Mouse (Mus musculus) myocyte (in vitro differentiated cells): ENCODE data around the gene Mettl4. TPM values are rescaled to one million over a fixed set of nuclear protein-coding genes. Genes with fewer than 3 reads are reported as not detected.
"Not testable (repeated sequence)": the region's sequence is repeated elsewhere in the genome, so short reads cannot be mapped to it uniquely, and the experiment has no call there.

Experiments used
- H3K27me3 ChIP-seq: one replicate; pipeline ENCODE4 v1.6.1; 2011; ENCODE audit not compliant: control insufficient read depth, insufficient read depth, insufficient read length
- H3K36me3 ChIP-seq: one replicate; pipeline ENCODE4 v1.6.1; 2011; ENCODE audit not compliant: control insufficient read depth, insufficient read depth
- H3K4me2 ChIP-seq: one replicate; pipeline ENCODE4 v1.6.1; 2011; ENCODE audit warnings: low read depth, control low read depth
- H3K4me3 ChIP-seq: one replicate; pipeline ENCODE4 v1.5.1; 2011; ENCODE audit warnings: mild to moderate bottlenecking, control low read depth, moderate library complexity
- H3K79me2 ChIP-seq: one replicate; pipeline ENCODE4 v1.6.1; 2011; ENCODE audit not compliant: control insufficient read depth, insufficient read depth
- H3ac ChIP-seq: one replicate; pipeline ENCODE4 v1.6.1; 2011; ENCODE audit not compliant: control insufficient read depth, insufficient read length
- CEBPB ChIP-seq: IDR thresholded peaks from 2 replicates; pipeline ENCODE4 v1.6.1; 2011; ENCODE audit warnings: mild to moderate bottlenecking, moderate library complexity; ENCODE audit not compliant: poor library complexity, insufficient read depth, severe bottlenecking
- E2F4 ChIP-seq: IDR thresholded peaks from one replicate; pipeline ENCODE4 v1.6.1; 2011; ENCODE audit warnings: mild to moderate bottlenecking, control low read depth, moderate library complexity; ENCODE audit not compliant: insufficient read depth
- MAX ChIP-seq: IDR thresholded peaks from one replicate; pipeline ENCODE4 v1.6.1; 2011; ENCODE audit warnings: low read depth, mild to moderate bottlenecking, control low read depth
- MYOD1 ChIP-seq, 3 experiments: IDR thresholded peaks; one replicate each; pipeline ENCODE4 v1.6.1; 2011; ENCODE audit warnings: control low read depth in 2 of 3, low read depth in 2 of 3, mild to moderate bottlenecking in 2 of 3, moderate library complexity in 1 of 3; ENCODE audit not compliant: insufficient read length in 2 of 3, control insufficient read depth in 1 of 3
- MYOG ChIP-seq, 3 experiments: IDR thresholded peaks; one replicate each; pipeline ENCODE4 v1.6.1; 2011; ENCODE audit warnings: control low read depth in 2 of 3, low read depth in 2 of 3, mild to moderate bottlenecking in 2 of 3; ENCODE audit not compliant: insufficient read length in 2 of 3, control insufficient read depth in 1 of 3, insufficient read depth in 1 of 3
- POLR2A ChIP-seq: IDR thresholded peaks from one replicate; pipeline ENCODE4 v1.6.1; 2011; ENCODE audit warnings: low read depth, mild to moderate bottlenecking, control low read depth, moderate library complexity; ENCODE audit not compliant: insufficient read length
- POLR2AphosphoS2 ChIP-seq: IDR thresholded peaks from one replicate; pipeline ENCODE4 v1.6.1; 2011; ENCODE audit warnings: low read depth, control low read depth; ENCODE audit not compliant: insufficient read length
- REST ChIP-seq: IDR thresholded peaks from one replicate; pipeline ENCODE4 v1.6.1; 2011; ENCODE audit warnings: mild to moderate bottlenecking, control low read depth, moderate library complexity; ENCODE audit not compliant: insufficient read depth, insufficient read length
- SRF ChIP-seq: IDR thresholded peaks from one replicate; pipeline ENCODE4 v1.6.1; 2011; ENCODE audit warnings: low read depth; ENCODE audit not compliant: control insufficient read depth, insufficient read length
- TCF12 ChIP-seq: IDR thresholded peaks from one replicate; pipeline ENCODE4 v1.6.1; 2011; ENCODE audit warnings: mild to moderate bottlenecking, control low read depth; ENCODE audit not compliant: poor library complexity, insufficient read depth, severe bottlenecking
- TCF3 ChIP-seq: IDR thresholded peaks from one replicate; pipeline ENCODE4 v1.6.1; 2011; ENCODE audit warnings: low read depth, control low read depth; ENCODE audit not compliant: insufficient read length
- USF1 ChIP-seq: IDR thresholded peaks from one replicate; pipeline ENCODE4 v1.6.1; 2011; ENCODE audit warnings: low read depth, mild to moderate bottlenecking, control low read depth, moderate library complexity
- polyA plus RNA-seq: library from polyadenylated mRNA; unstranded; fragments of >200 nt; fragmentation: generic; extraction: Trizol; gene quantifications from one replicate; pipeline ENCODE4 v1.2.1, GENCODE M21; 2012; ENCODE audit warnings: missing spikeins

Gene Mettl4
- polyA plus RNA-seq, 1 experiment, result 2.5 TPM

DNA sequence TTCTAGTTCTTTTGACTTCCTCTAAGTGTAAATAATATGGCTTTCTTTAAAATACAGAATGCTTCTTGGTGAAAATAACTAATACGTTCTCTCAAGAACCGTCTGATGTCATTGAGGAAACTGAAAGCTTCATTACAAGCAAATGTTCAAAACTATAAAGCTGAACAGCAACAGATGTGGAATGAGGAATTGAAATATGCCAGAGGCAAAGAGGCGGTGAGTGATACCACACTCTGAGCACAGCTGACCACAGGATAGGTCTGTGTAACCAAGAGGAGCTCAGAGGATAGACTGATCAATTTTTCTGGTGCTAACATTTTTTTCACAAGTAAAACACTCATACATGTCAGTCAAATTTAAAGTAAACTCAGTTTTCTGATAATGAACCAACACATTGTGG lies 12.6 kb upstream of the Mettl4 start:
- H3K4me2 ChIP-seq, result no peak overlapping the region
- no peak overlapping the region for H3ac ChIP-seq
- no peaks in the 10 kb centered on the region for H3K79me2 ChIP-seq
- H3K27me3 ChIP-seq, result no peaks in the 10 kb centered on the region
- H3K4me3 ChIP-seq, result no peak overlapping the region
- TF ChIP-seq TCF3 (no peak), E2F4 (no peak), POLR2A (no peak), MAX (no peak), MYOD1 (IDR thresholded peaks at IDR 0.05; ENCODE audit: control insufficient read depth in 1 of 3, insufficient read length in 2 of 3, low read depth in 2 of 3) (no peak), MYOG (IDR thresholded peaks at IDR 0.05; ENCODE audit: control insufficient read depth in 1 of 3, insufficient read depth in 1 of 3, insufficient read length in 2 of 3, low read depth in 2 of 3) (no peak), SRF (no peak), REST (no peak), TCF12 (no peak), POLR2AphosphoS2 (no peak), USF1 (no peak), CEBPB (no peak)
- no peaks in the 10 kb centered on the region for H3K36me3 ChIP-seq

DNA sequence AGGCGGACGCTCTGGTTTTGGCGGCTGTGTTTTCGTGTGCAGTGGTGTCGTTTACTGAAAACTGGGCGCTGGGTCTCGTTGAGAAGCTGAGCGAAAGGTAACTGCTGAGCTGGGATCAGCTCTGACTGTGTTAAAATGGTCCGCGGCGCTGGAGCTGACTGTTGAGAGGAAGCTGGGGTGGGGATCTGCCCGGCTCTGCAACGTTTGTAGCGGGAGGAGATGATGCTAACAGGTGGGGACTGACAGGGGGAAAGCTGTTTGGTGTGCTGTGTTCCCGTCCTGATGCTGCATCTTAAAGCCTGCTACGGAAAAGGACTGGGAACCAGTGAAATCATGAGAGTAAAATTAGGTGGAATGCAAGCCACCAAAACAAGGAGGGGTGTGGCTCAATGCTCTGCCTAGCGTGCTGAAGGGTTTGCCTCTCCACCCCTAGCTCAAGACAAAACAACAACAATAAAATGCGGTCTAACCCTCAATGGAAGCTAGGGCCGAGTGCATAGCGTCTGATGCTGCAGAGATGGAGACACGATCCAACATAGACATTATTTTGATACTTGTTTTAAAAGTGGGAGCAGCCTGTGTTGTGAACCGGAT lies 414 bp upstream of the Mettl4 start:
- H3K36me3 ChIP-seq, result no peaks in the 10 kb centered on the region
- no peaks in the 10 kb centered on the region for H3K27me3 ChIP-seq
- peak overlapping the region; percentile 97 for H3ac ChIP-seq
- TF ChIP-seq MAX (no peak), MYOD1 (IDR thresholded peaks at IDR 0.05; ENCODE audit: control insufficient read depth in 1 of 3, insufficient read length in 2 of 3, low read depth in 2 of 3) (no peak), MYOG (IDR thresholded peaks at IDR 0.05; ENCODE audit: control insufficient read depth in 1 of 3, insufficient read depth in 1 of 3, insufficient read length in 2 of 3, low read depth in 2 of 3) (no peak), SRF (no peak), TCF3 (no peak), POLR2A (no peak), USF1 (no peak), TCF12 (no peak), CEBPB (no peak), E2F4 (no peak), POLR2AphosphoS2 (no peak), REST (no peak)
- peaks cover 23% of the 10 kb centered on the region for H3K79me2 ChIP-seq
- H3K4me3 ChIP-seq, result peak overlapping the region; percentile 84
- H3K4me2 ChIP-seq, result peak overlapping the region; percentile 77

DNA sequence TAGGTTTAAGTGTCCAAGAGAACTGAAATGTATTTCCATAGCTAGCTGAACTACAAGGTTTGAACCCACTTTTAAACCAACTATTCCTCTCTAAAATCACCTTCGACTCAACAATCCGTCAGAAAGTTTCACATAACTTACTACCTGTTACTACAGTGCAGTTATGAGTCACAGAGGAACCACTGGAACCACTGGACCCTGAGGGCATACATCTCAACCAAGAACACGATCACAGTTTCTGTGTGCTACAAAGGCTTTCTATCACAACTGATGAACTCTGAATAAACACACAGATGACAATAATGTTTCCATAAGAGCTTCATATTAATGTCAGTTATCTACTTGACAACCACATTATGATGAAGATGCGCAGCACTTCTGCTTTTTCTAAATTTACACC lies 11.6 kb downstream of the Mettl4 start:
- Histone ChIP-seq H3K79me2 (no peaks in the 10 kb centered on the region), H3K27me3 (no peaks in the 10 kb centered on the region), H3ac (no peak overlapping the region), H3K4me3 (no peak overlapping the region), H3K36me3 (peaks cover 11% of the 10 kb centered on the region), H3K4me2 (no peak overlapping the region)
- TF ChIP-seq E2F4 (no peak), SRF (no peak), REST (no peak), USF1 (no peak)

DNA sequence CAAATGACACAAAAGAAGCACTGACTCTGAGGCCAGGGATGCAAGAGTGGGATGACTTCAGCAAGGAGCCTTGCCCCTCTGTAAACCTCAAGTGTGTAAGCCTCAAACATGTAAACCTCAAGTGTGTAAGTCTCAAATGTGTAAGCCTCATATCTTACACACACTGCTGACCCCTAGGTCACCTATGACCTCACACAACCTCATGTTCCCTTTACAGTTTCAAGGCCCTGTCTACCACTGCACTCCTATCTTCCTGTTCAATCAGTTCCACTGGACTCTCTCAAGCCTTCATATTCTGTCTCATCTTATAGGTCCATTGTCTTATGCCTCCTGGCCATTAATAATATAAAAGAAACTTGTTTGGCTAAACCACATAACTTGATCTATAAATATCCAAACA lies 13.9 kb downstream of the Mettl4 start:
- Histone ChIP-seq H3ac (no peak overlapping the region), H3K36me3 (peaks cover 15% of the 10 kb centered on the region), H3K4me2 (no peak overlapping the region), H3K27me3 (no peaks in the 10 kb centered on the region), H3K79me2 (no peaks in the 10 kb centered on the region), H3K4me3 (no peak overlapping the region)
- TF ChIP-seq SRF, result no peak
- TF ChIP-seq TCF3, result no peak
- TF ChIP-seq MYOG (IDR thresholded peaks at IDR 0.05; ENCODE audit: control insufficient read depth in 1 of 3, insufficient read depth in 1 of 3, insufficient read length in 2 of 3, low read depth in 2 of 3), result no peak
- TF ChIP-seq E2F4, result no peak
- no peak for TF ChIP-seq CEBPB
- no peak for TF ChIP-seq MYOD1 (IDR thresholded peaks at IDR 0.05; ENCODE audit: control insufficient read depth in 1 of 3, insufficient read length in 2 of 3, low read depth in 2 of 3)
- no peak for TF ChIP-seq USF1
- TF ChIP-seq POLR2AphosphoS2, result no peak

DNA sequence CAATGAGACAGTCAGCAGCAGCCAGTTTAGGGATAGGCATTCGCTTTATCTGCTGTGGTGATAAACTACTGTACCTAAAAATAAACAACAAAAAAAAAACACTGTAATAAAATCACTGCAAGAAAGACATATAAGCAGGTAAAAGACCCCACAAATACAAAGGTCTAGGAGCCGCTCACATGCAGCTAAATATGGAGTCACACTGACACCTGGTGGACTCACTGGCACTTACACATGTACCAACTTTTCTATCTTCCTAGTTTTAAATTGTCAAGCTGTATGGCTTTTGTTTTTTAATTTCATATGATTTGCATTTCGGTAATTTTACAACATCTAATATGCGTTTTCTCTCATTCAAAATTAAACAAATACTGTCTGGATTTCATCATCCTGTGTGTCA lies 14.4 kb downstream of the Mettl4 start:
- Histone ChIP-seq H3K36me3 (peaks cover 15% of the 10 kb centered on the region), H3K4me3 (no peak overlapping the region), H3K27me3 (no peaks in the 10 kb centered on the region), H3K4me2 (no peak overlapping the region), H3K79me2 (no peaks in the 10 kb centered on the region), H3ac (no peak overlapping the region)
- TF ChIP-seq TCF12 (no peak), CEBPB (no peak), MAX (no peak), MYOD1 (IDR thresholded peaks at IDR 0.05; ENCODE audit: control insufficient read depth in 1 of 3, insufficient read length in 2 of 3, low read depth in 2 of 3) (no peak), USF1 (no peak), POLR2A (no peak), MYOG (IDR thresholded peaks at IDR 0.05; ENCODE audit: control insufficient read depth in 1 of 3, insufficient read depth in 1 of 3, insufficient read length in 2 of 3, low read depth in 2 of 3) (no peak), TCF3 (no peak), REST (no peak), E2F4 (no peak), POLR2AphosphoS2 (no peak), SRF (no peak)

DNA sequence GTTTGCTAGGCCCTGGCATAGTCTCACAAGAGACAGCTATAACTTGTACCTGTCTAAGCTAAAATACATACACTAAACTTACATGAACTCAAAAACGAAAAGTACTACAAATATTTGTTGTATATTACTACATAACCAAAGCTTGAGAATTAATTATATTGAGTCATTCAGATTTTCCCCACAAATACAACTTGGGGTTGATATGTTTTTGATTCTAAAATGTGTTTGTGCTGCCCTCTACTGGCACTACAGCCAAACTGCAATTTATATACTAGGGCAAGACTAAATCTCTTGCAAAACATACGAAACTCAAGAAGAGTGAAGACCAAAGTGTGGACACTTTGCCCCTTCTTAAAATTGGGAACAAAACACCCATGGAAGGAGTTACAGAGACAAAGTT lies 19.4 kb downstream of the Mettl4 start:
- H3K4me3 ChIP-seq, H3K27me3 ChIP-seq, H3ac ChIP-seq, H3K79me2 ChIP-seq, H3K4me2 ChIP-seq: not testable (repeated sequence)
- peaks cover 19% of the 10 kb centered on the region for H3K36me3 ChIP-seq
